In the genomic region with DNA sequence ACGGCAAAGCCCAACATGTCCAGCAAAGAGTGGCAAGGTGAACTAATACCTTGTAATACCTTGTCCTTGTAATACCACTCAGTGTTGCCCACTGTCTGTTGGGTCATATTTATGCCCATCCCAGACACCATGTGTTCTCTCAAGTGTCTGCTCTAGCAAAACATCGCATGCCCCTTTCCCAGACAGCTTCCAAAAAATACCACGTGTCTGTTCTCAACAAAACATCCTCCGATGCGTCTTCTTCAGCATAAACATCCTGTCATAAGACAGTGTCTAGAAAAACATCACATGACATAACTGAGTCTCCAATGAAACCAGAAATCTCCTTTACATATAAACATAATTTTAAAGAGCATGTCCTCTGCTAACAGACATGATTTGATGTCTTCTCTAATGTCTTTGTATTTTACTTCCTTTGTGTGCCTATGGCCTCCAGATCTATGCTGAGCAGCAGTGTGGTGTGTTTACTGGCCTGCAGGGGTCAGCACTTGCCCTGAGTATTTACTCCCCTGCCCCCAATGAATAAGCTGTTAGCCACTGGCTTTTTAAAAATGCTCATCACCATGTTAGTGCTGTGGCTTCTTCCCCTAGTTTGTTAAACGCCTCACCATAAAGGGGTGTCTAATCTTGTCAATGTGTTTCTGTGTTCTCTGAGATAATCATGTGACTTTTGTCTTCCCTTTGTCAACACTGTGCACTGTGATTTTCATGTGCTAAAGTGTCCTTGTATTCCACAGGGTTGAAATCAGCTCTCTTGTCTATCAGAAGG, we compare ENCODE assay signal across 11 mouse cellular contexts. TPM values are rescaled to one million over a fixed set of nuclear protein-coding genes. Genes with fewer than 3 reads are reported as not detected.
DNase-seq lines count a peak whose midpoint lies in the region; ATAC-seq and TF ChIP-seq lines count a peak whose summit lies in the region.
"Not testable (repeated sequence)": the region's sequence is repeated elsewhere in the genome, so short reads cannot be mapped to it uniquely, and the experiment has no call there.
"Had no signal": no experiment of that assay in that cellular context is flagged by ENCODE, and none has a peak within 500 bp of the region (broad histone marks: within the 10 kb centered on the region; RNA-seq: fewer than 3 reads in every experiment).

No protein-coding gene starts in this region.

- not testable (repeated sequence) for H3K4me3 ChIP-seq in gastrocnemius, adult 2 months; hindbrain, postnatal 0 days (ENCODE audit: low read length); liver, adult 2 months (ENCODE audit: insufficient read depth, low read depth, low read length); midbrain, embryonic 14.5 days (replicated peaks; ENCODE audit: low read depth, low read length)

- not testable (repeated sequence) for H3K27me3 ChIP-seq in hindbrain, postnatal 0 days (ENCODE audit: insufficient read depth, low read length); liver, adult 2 months (ENCODE audit: control insufficient read depth, insufficient read depth, low read length); midbrain, embryonic 14.5 days (ENCODE audit: control insufficient read depth, insufficient read depth, low read length)

- not testable (repeated sequence) for H3K9me3 ChIP-seq in hindbrain, postnatal 0 days (ENCODE audit: low read length); midbrain, embryonic 14.5 days (ENCODE audit: control insufficient read depth, low read length)

- H3K4me2 ChIP-seq in hindbrain, postnatal 0 days (ENCODE audit: low read depth, low read length), result 0 out of 2 replicates have a peak overlapping the region, but pooled peaks have one; percentile 13
- H3K4me2 ChIP-seq in midbrain, embryonic 14.5 days (ENCODE audit: low read length), result 0 out of 2 replicates have a peak overlapping the region, but pooled peaks have one; percentile 7

- TF ChIP-seq CTCF in gastrocnemius, adult 2 months (IDR thresholded peaks at IDR 0.05), result peak; percentile 57
- TF ChIP-seq CTCF in hindbrain, postnatal 0 days (IDR thresholded peaks at IDR 0.05; ENCODE audit: low read depth), result peak; percentile 75
- peak; percentile 61; the same call in 1 of the 2 replicates for TF ChIP-seq CTCF in liver, adult 2 months (IDR thresholded peaks at IDR 0.05; ENCODE audit: low read depth, low read length)

- not testable (repeated sequence) for H3K36me3 ChIP-seq in hindbrain, postnatal 0 days (ENCODE audit: insufficient read depth, low read length); liver, adult 2 months (ENCODE audit: control insufficient read depth, insufficient read depth, low read length); midbrain, embryonic 14.5 days (ENCODE audit: control insufficient read depth, insufficient read depth, low read length)

- WGBS in hindbrain, postnatal 0 days, result 64% methylated on average over 6 of the region's 6 CpGs
- 53% methylated on average over 6 of the region's 6 CpGs for WGBS in liver, adult 2 months
- 64% methylated on average over 6 of the region's 6 CpGs for WGBS in midbrain, embryonic 14.5 days

- TF ChIP-seq POLR2A in liver, adult 2 months (IDR thresholded peaks at IDR 0.05; ENCODE audit: extremely low read depth, insufficient read depth, low read length), result not testable (repeated sequence)

- peak; percentile 38 to 62 for DNase-seq in cerebellum, postnatal 25 days
- DNase-seq in gastrocnemius, adult 2 months, result peak; percentile 37
- peak; percentile 81 for DNase-seq in hindbrain, postnatal 0 days (ENCODE audit: low spot score)
- peak; percentile 48 for DNase-seq in liver, adult 2 months (ENCODE audit: extremely low read depth, low read depth, low spot score)
- peak; percentile 84 for DNase-seq in midbrain, embryonic 14.5 days
- DNase-seq in skeletal muscle tissue, adult 2 months (ENCODE audit: low read depth, low spot score), result peak; percentile 29

- H3K9ac ChIP-seq in hindbrain, postnatal 0 days (replicated peaks; ENCODE audit: low read length); liver, adult 2 months (ENCODE audit: low read depth, low read length); midbrain, embryonic 14.5 days (replicated peaks; ENCODE audit: low read length): not testable (repeated sequence)

- H3K27ac ChIP-seq in gastrocnemius, adult 2 months; liver, adult 2 months (replicated peaks; ENCODE audit: insufficient read depth, low read depth, low read length): not testable (repeated sequence)
- peak overlapping the region; percentile 45; the same call in 1 of the 2 replicates for H3K27ac ChIP-seq in hindbrain, postnatal 0 days
- peak overlapping the region; percentile 63; the same call in 1 of the 2 replicates for H3K27ac ChIP-seq in midbrain, embryonic 14.5 days (replicated peaks; ENCODE audit: low read depth, low read length)

- H3K79me2 ChIP-seq in liver, adult 2 months (ENCODE audit: control insufficient read depth, insufficient read depth, low read length), result not testable (repeated sequence)

- not testable (repeated sequence) for H3K4me1 ChIP-seq in hindbrain, postnatal 0 days (ENCODE audit: insufficient read depth, low read length); liver, adult 2 months (ENCODE audit: control insufficient read depth, insufficient read depth, low read length); midbrain, embryonic 14.5 days (ENCODE audit: control insufficient read depth, insufficient read depth, low read length)

- ATAC-seq in activated CD4-positive, CD25-positive, alpha-beta regulatory T cell, adult 4 months, result peak; percentile 51
- peak; percentile 31; the same call in 1 of the 2 replicates for ATAC-seq in hindbrain, postnatal 0 days
- peak; percentile 49; the same call in 1 of the 2 replicates for ATAC-seq in midbrain, embryonic 14.5 days (ENCODE audit: low FRiP score, low TSS enrichment)

- intact Hi-C loops in gastrocnemius, adult 2 months (cut with DNase I), result not testable (repeated sequence)

RNA-seq across cellular contexts. Expression of a gene that starts 22.3 kb away (rescaled TPM):
- 1 to 10 TPM; 1.5 to 3.8 TPM for polyA plus RNA-seq in activated CD4-positive, CD25-positive, alpha-beta regulatory T cell, adult 4 months (2017; shearing (Covaris generic))
- not detected for total RNA-seq in gastrocnemius, adult 2 months (2021)
- total RNA-seq in hindbrain, postnatal 0 days (2014; rRNA removed), result 0.10 TPM in 1 of 2 replicates, not detected in the other
- polyA plus RNA-seq in hindbrain, postnatal 0 days (2015; fragmentation: Nextera tagmentation; extraction: Ambion mirVana), result 0.13 and 0.14 TPM in 2 replicates
- total RNA-seq in liver, adult 2 months (2014; rRNA removed), result 0.74 and 1.1 TPM in 2 replicates
- polyA plus RNA-seq in liver, adult 2 months (2012; rRNA removed), result 0.13 and 0.17 TPM in 2 replicates
- not detected in 2 replicates for polyA plus RNA-seq in midbrain, embryonic 14.5 days (2014; fragmentation: Nextera tagmentation; extraction: Ambion mirVana)

RNA-seq across cellular contexts. Expression of a gene that starts 43.8 kb away (rescaled TPM):
- not detected for polyA plus RNA-seq in activated CD4-positive, CD25-positive, alpha-beta regulatory T cell, adult 4 months (2017; shearing (Covaris generic))
- total RNA-seq in gastrocnemius, adult 2 months (2021), result not detected
- 0.31 and 1.9 TPM in 2 replicates for total RNA-seq in hindbrain, postnatal 0 days (2014; rRNA removed)
- 1.1 and 1.2 TPM in 2 replicates for polyA plus RNA-seq in hindbrain, postnatal 0 days (2015; fragmentation: Nextera tagmentation; extraction: Ambion mirVana)
- total RNA-seq in liver, adult 2 months (2014; rRNA removed), result not detected in 2 replicates
- not detected in 2 replicates for polyA plus RNA-seq in liver, adult 2 months (2012; rRNA removed)
- 0.45 and 0.94 TPM in 2 replicates for polyA plus RNA-seq in midbrain, embryonic 14.5 days (2014; fragmentation: Nextera tagmentation; extraction: Ambion mirVana)
- polyA plus RNA-seq: embryonic facial prominence, embryonic 15.5 days; intestine, embryonic 15.5 days; liver, embryonic 15.5 days had no signal

RNA-seq across cellular contexts. Expression of a gene that starts 59.4 kb away (rescaled TPM):
- not detected for polyA plus RNA-seq in activated CD4-positive, CD25-positive, alpha-beta regulatory T cell, adult 4 months (2017; shearing (Covaris generic))
- total RNA-seq in gastrocnemius, adult 2 months (2021), result not detected
- not detected in 2 replicates for total RNA-seq in hindbrain, postnatal 0 days (2014; rRNA removed)
- polyA plus RNA-seq in hindbrain, postnatal 0 days (2015; fragmentation: Nextera tagmentation; extraction: Ambion mirVana), result not detected in 2 replicates
- 0.37 TPM in 1 of 2 replicates, not detected in the other for total RNA-seq in liver, adult 2 months (2014; rRNA removed)
- not detected in 2 replicates for polyA plus RNA-seq in liver, adult 2 months (2012; rRNA removed)
- not detected in 2 replicates for polyA plus RNA-seq in midbrain, embryonic 14.5 days (2014; fragmentation: Nextera tagmentation; extraction: Ambion mirVana)
- polyA plus RNA-seq: embryonic facial prominence, embryonic 15.5 days; intestine, embryonic 15.5 days; liver, embryonic 15.5 days; testis, adult 2 months had no signal

RNA-seq across cellular contexts. Expression of a gene that starts 59.5 kb away (rescaled TPM):
- not detected for polyA plus RNA-seq in activated CD4-positive, CD25-positive, alpha-beta regulatory T cell, adult 4 months (2017; shearing (Covaris generic))
- not detected for total RNA-seq in gastrocnemius, adult 2 months (2021)
- total RNA-seq in hindbrain, postnatal 0 days (2014; rRNA removed), result not detected in 2 replicates
- polyA plus RNA-seq in hindbrain, postnatal 0 days (2015; fragmentation: Nextera tagmentation; extraction: Ambion mirVana), result not detected in 2 replicates
- 0.07 and 0.09 TPM in 2 replicates for total RNA-seq in liver, adult 2 months (2014; rRNA removed)
- not detected in 2 replicates for polyA plus RNA-seq in liver, adult 2 months (2012; rRNA removed)
- 0.09 and 0.14 TPM in 2 replicates for polyA plus RNA-seq in midbrain, embryonic 14.5 days (2014; fragmentation: Nextera tagmentation; extraction: Ambion mirVana)
- polyA plus RNA-seq: embryonic facial prominence, embryonic 15.5 days; testis, adult 2 months had no signal

Comparison
In these comparisons a context has a peak if more than half of its experiments do, and no peak if none do; other contexts are left out.
1. DNase-seq: peak in every context shown above with its lines; median percentile 84 in midbrain, embryonic 14.5 days; 81 in hindbrain, postnatal 0 days; 50 in cerebellum, postnatal 25 days; 48 in liver, adult 2 months; 37 in gastrocnemius, adult 2 months; 29 in skeletal muscle tissue, adult 2 months.